Mouse (Mus musculus): ENCODE data around the gene Ghsr. TPM values are rescaled to one million over a fixed set of nuclear protein-coding genes. Genes with fewer than 3 reads are reported as not detected.

Ghsr gene
- polyA plus RNA-seq, 1 experiment from 2014 or later, result not detected

DNA sequence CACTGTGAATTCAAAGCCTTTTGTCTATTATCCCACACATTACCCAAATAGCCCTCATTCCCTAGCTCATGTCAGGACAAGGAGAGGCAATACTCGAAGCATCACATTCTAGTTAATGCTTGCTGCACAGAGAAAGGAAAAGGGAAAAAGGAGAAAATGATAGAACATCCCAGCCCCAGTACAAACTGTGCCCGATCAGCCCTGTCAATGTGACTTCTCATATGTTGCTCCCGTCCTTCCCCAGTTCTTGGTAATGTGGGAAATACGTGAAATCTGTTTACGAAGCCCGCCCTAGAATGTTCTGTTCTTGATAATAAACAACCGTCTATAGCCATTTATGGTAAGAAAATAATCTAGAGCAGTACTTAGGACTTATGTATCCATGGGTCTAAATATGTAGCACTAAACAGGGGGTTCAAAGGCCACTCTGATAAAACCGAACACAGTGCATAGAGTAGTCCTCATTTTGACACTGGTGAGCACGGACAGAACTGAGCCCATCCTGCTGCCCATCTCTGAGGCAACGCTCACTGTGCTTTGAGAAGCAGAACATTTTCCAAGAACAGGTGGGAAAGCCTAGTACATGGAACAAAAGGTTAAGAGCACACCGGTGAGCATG is 53.0 kb downstream of the Ghsr start:
- ATAC-seq (ENCODE audit: low read depth), result no peak
- Histone ChIP-seq H3K4me3 (ENCODE audit: low read length) (no peak overlapping the region), H3K27ac (ENCODE audit: low read length) (no peak overlapping the region), H3K4me2 (ENCODE audit: low read depth, low read length) (no peak overlapping the region), H3K9ac (ENCODE audit: low read length) (no peak overlapping the region), H3K27me3 (ENCODE audit: control insufficient read depth, insufficient read depth, low read depth, low read length) (no peaks in the 10 kb centered on the region), H3K4me1 (replicated peaks; ENCODE audit: control insufficient read depth, insufficient read depth, low read length) (no peaks in the 10 kb centered on the region), H3K36me3 (ENCODE audit: control insufficient read depth, insufficient read depth, low read length) (peaks cover 36% of the 10 kb centered on the region), H3K9me3 (ENCODE audit: control insufficient read depth, low read length) (no peaks in the 10 kb centered on the region)
- 87% methylated on average over 11 of the region's 11 CpGs for WGBS

DNA sequence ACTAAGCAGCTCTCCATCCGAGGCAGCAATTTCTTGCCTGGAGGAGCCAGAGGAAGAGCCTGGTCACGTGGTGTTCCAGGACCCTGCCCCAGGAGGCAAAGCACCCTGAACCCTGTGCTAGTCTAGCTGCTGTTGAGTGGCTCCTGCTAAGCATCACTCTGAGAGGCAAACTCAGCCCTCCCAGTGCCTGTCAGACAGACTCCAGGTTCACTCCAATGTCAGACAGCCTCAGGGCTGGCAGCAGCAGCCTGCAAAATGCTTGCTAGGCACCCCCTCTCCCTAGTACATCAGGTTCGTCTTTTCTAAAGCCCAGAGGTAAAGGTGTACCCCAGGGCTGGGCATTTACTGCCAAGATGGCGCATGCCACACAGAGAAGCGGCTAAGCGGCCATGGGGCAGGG is 56.3 kb downstream of the Ghsr start:
- no peak overlapping the region for H3K4me3 ChIP-seq (ENCODE audit: low read length)
- no peak overlapping the region for H3K4me2 ChIP-seq (ENCODE audit: low read depth, low read length)
- H3K9ac ChIP-seq (ENCODE audit: low read length), result no peak overlapping the region
- peaks cover 39% of the 10 kb centered on the region for H3K36me3 ChIP-seq (ENCODE audit: control insufficient read depth, insufficient read depth, low read length)
- no peaks in the 10 kb centered on the region for H3K27me3 ChIP-seq (ENCODE audit: control insufficient read depth, insufficient read depth, low read depth, low read length)
- no peaks in the 10 kb centered on the region for H3K4me1 ChIP-seq (replicated peaks; ENCODE audit: control insufficient read depth, insufficient read depth, low read length)
- WGBS, result 91% methylated on average over 6 of the region's 6 CpGs
- H3K27ac ChIP-seq (ENCODE audit: low read length), result no peak overlapping the region
- no peak for ATAC-seq (ENCODE audit: low read depth)
- no peaks in the 10 kb centered on the region for H3K9me3 ChIP-seq (ENCODE audit: control insufficient read depth, low read length)

Other genes with a start within 250 kb of the Ghsr start
- 67.2 and 71.4 TPM in 2 replicates for gene Ect2, start 217.5 kb upstream of the Ghsr start, polyA plus RNA-seq (2015; fragmentation: Nextera tagmentation; extraction: Ambion mirVana)
- gene Nceh1, start 188.4 kb upstream of the Ghsr start, polyA plus RNA-seq (2015; fragmentation: Nextera tagmentation; extraction: Ambion mirVana), result 9.6 and 10.1 TPM in 2 replicates
- 3.6 and 4.1 TPM in 2 replicates for gene Tnfsf10, start 54.3 kb upstream of the Ghsr start, polyA plus RNA-seq (2015; fragmentation: Nextera tagmentation; extraction: Ambion mirVana)

Data from lung, embryonic 16.5 days (tissue).